ENCODE assay signal across 13 mouse cellular contexts in the genomic region with DNA sequence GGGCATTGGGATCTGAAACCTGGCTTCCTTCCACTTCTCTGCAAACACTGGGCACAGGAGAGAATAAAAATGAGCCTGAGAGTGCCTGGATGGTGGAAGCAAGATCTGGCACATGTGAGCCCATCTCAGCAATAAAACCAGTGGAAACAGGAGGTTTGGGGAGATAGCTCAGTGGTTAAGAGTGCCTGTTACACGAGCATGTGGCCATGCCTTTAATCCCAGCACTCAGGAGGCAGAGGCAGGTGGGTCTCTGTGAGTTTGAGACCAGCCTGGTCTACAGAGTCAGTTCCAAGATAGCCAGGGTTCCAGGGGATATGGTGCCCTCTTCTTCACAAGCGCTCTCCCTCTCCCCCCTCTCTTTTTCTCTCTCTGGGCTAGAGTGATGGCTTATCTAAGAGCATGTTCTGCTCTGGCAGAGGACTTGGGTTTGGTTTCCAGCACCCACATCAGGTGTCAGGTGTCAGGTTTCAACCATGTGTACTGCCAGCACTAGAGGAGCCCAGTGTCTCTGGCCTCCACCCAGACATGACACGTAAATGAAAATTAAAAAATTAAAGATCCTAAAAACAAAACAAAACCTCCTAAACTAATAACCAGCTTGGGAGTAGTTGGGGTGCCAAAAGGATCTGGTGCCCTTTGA.
DNase-seq lines count a peak whose midpoint lies in the region; ATAC-seq and TF ChIP-seq lines count a peak whose summit lies in the region.
"Had no signal": no experiment of that assay in that cellular context is flagged by ENCODE, and none has a peak within 500 bp of the region (broad histone marks: within the 10 kb centered on the region; RNA-seq: fewer than 3 reads in every experiment).

No protein-coding gene starts in this region.

- no peak overlapping the region for H3K9ac ChIP-seq in forebrain, embryonic 13.5 days
- no peak overlapping the region for H3K9ac ChIP-seq in forebrain, embryonic 14.5 days (ENCODE audit: low read length)
- H3K9ac ChIP-seq in embryonic facial prominence, embryonic 14.5 days (ENCODE audit: low read depth, low read length) = no peak overlapping the region
- H3K9ac ChIP-seq: neural tube, embryonic 12.5 days had no signal

- 87% methylated on average over 3 of the region's 3 CpGs for WGBS in forebrain, embryonic 13.5 days
- 94% methylated on average over 3 of the region's 3 CpGs for WGBS in forebrain, embryonic 14.5 days
- WGBS in embryonic facial prominence, embryonic 14.5 days = 83% methylated on average over 3 of the region's 3 CpGs
- WGBS in olfactory bulb, adult 2 months = 88% methylated on average over 3 of the region's 3 CpGs
- WGBS in lung, adult 2 months = 80% methylated on average over 3 of the region's 3 CpGs

- DNase-seq in forebrain, embryonic 14.5 days (ENCODE audit: low spot score) = no peak
- DNase-seq in layer of hippocampus, adult 2 months (ENCODE audit: low spot score in 2 of 2) = no peak
- DNase-seq in layer of hippocampus, adult 11-12 months (ENCODE audit: low spot score) = no peak
- no peak for DNase-seq in embryonic facial prominence, embryonic 14.5 days (ENCODE audit: low spot score)
- no peak for DNase-seq in cerebellum, adult 11 months
- no peak for DNase-seq in lung, adult 2 months
- DNase-seq: adrenal gland, postnatal 36 days; lung, adult 18-20 months; thymus, adult 18-20 months had no signal

- H3K4me2 ChIP-seq in forebrain, embryonic 13.5 days = no peak overlapping the region
- H3K4me2 ChIP-seq in forebrain, embryonic 14.5 days (ENCODE audit: low read length) = no peak overlapping the region
- H3K4me2 ChIP-seq in embryonic facial prominence, embryonic 14.5 days (ENCODE audit: low read depth, low read length) = no peak overlapping the region
- H3K4me2 ChIP-seq: neural tube, embryonic 12.5 days had no signal

- no peak for TF ChIP-seq CTCF in layer of hippocampus, adult 2 months (conservative IDR thresholded peaks at IDR 0.05)
- TF ChIP-seq CTCF in olfactory bulb, adult 2 months (IDR thresholded peaks at IDR 0.05; ENCODE audit: insufficient read depth, low read depth, low read length) = no peak
- no peak for TF ChIP-seq CTCF in lung, adult 2 months (IDR thresholded peaks at IDR 0.05; ENCODE audit: insufficient read depth, low read length)

- no peaks in the 10 kb centered on the region for H3K27me3 ChIP-seq in forebrain, embryonic 13.5 days
- H3K27me3 ChIP-seq in forebrain, embryonic 14.5 days (replicated peaks; ENCODE audit: control insufficient read depth, insufficient read depth, low read length) = no peaks in the 10 kb centered on the region
- H3K27me3 ChIP-seq in embryonic facial prominence, embryonic 14.5 days (replicated peaks; ENCODE audit: control insufficient read depth, insufficient read depth, low read length) = no peaks in the 10 kb centered on the region
- H3K27me3 ChIP-seq: neural tube, embryonic 12.5 days had no signal

- no peak overlapping the region for H3K4me3 ChIP-seq in forebrain, embryonic 13.5 days
- H3K4me3 ChIP-seq in forebrain, embryonic 14.5 days (ENCODE audit: low read depth, low read length) = no peak overlapping the region
- no peak overlapping the region for H3K4me3 ChIP-seq in layer of hippocampus, adult 2 months
- no peak overlapping the region for H3K4me3 ChIP-seq in embryonic facial prominence, embryonic 14.5 days (ENCODE audit: low read depth, low read length)
- no peak overlapping the region for H3K4me3 ChIP-seq in olfactory bulb, adult 2 months (ENCODE audit: insufficient read depth, low read depth, low read length)
- H3K4me3 ChIP-seq in lung, adult 2 months (replicated peaks; ENCODE audit: extremely low read depth, low read depth, low read length) = no peak overlapping the region
- H3K4me3 ChIP-seq: neural tube, embryonic 12.5 days had no signal

- H3K4me1 ChIP-seq in forebrain, embryonic 13.5 days = peaks cover 28% of the 10 kb centered on the region
- no peaks in the 10 kb centered on the region for H3K4me1 ChIP-seq in forebrain, embryonic 14.5 days (ENCODE audit: control insufficient read depth, insufficient read depth, low read length)
- peaks cover 23% of the 10 kb centered on the region; the same call in 1 of the 2 replicates for H3K4me1 ChIP-seq in embryonic facial prominence, embryonic 14.5 days (ENCODE audit: control insufficient read depth, insufficient read depth, low read length)
- peaks cover 32% of the 10 kb centered on the region for H3K4me1 ChIP-seq in olfactory bulb, adult 2 months (ENCODE audit: control insufficient read depth, insufficient read depth, low read length)
- H3K4me1 ChIP-seq in lung, adult 2 months (ENCODE audit: control insufficient read depth, insufficient read depth, low read length) = no peaks in the 10 kb centered on the region

- peaks cover 4% of the 10 kb centered on the region; the same call in 1 of the 2 replicates for H3K36me3 ChIP-seq in forebrain, embryonic 13.5 days (ENCODE audit: poor library complexity, severe bottlenecking)
- no peaks in the 10 kb centered on the region for H3K36me3 ChIP-seq in forebrain, embryonic 14.5 days (ENCODE audit: control insufficient read depth, insufficient read depth, low read length)
- H3K36me3 ChIP-seq in embryonic facial prominence, embryonic 14.5 days (ENCODE audit: control insufficient read depth, insufficient read depth, low read length) = peaks cover 18% of the 10 kb centered on the region; the same call in 1 of the 2 replicates
- H3K36me3 ChIP-seq: neural tube, embryonic 12.5 days had no signal

- no peak for TF ChIP-seq POLR2A in olfactory bulb, adult 2 months (IDR thresholded peaks at IDR 0.05; ENCODE audit: insufficient read depth, low read depth, low read length)
- no peak for TF ChIP-seq POLR2A in lung, adult 2 months (IDR thresholded peaks at IDR 0.05; ENCODE audit: borderline replicate concordance, extremely low read depth, low read depth, low read length)

- peak overlapping the region; percentile 31; the same call in 1 of the 2 replicates for H3K27ac ChIP-seq in forebrain, embryonic 13.5 days
- H3K27ac ChIP-seq in forebrain, embryonic 14.5 days (ENCODE audit: low read depth, low read length) = no peak overlapping the region
- peak overlapping the region; percentile 33; the same call in 1 of the 2 replicates for H3K27ac ChIP-seq in layer of hippocampus, adult 2 months
- 0 out of 2 replicates have a peak overlapping the region, but pooled peaks have one; percentile 17 for H3K27ac ChIP-seq in embryonic facial prominence, embryonic 14.5 days (replicated peaks; ENCODE audit: low read depth, low read length)
- peak overlapping the region; percentile 1; the same call in 1 of the 2 replicates for H3K27ac ChIP-seq in olfactory bulb, adult 2 months (ENCODE audit: insufficient read depth, low read depth, low read length)
- H3K27ac ChIP-seq: neural tube, embryonic 12.5 days had no signal

- ATAC-seq in forebrain, embryonic 13.5 days = no peak
- ATAC-seq in forebrain, embryonic 14.5 days = no peak
- no peak for ATAC-seq in embryonic facial prominence, embryonic 14.5 days (ENCODE audit: low read depth)
- ATAC-seq: inflammation-experienced regulatory T-cells, adult 6 months had no signal

- H3K9me3 ChIP-seq in forebrain, embryonic 13.5 days (replicated peaks) = no peaks in the 10 kb centered on the region
- H3K9me3 ChIP-seq in forebrain, embryonic 14.5 days (replicated peaks; ENCODE audit: control insufficient read depth, low read length) = no peaks in the 10 kb centered on the region
- no peaks in the 10 kb centered on the region for H3K9me3 ChIP-seq in embryonic facial prominence, embryonic 14.5 days (ENCODE audit: control insufficient read depth, low read length)
- H3K9me3 ChIP-seq: neural tube, embryonic 12.5 days had no signal
